Mouse (Mus musculus) liver, adult 2 months (tissue): ENCODE measurements around the gene Vrk1.

Source experiments
- CTCF ChIP-seq: fragments of 200-500 bp; IDR thresholded peaks from 2 replicates; pipeline ENCODE4 v1.5.1; 2011; ENCODE audit warnings: low read depth, low read length, control low read depth
- POLR2A ChIP-seq: fragments of 200-500 bp; IDR thresholded peaks from 2 replicates; pipeline ENCODE4 v1.6.1; 2011; ENCODE audit warnings: low read length, control low read depth; ENCODE audit not compliant: insufficient read depth; ENCODE audit errors: extremely low read depth

DNA sequence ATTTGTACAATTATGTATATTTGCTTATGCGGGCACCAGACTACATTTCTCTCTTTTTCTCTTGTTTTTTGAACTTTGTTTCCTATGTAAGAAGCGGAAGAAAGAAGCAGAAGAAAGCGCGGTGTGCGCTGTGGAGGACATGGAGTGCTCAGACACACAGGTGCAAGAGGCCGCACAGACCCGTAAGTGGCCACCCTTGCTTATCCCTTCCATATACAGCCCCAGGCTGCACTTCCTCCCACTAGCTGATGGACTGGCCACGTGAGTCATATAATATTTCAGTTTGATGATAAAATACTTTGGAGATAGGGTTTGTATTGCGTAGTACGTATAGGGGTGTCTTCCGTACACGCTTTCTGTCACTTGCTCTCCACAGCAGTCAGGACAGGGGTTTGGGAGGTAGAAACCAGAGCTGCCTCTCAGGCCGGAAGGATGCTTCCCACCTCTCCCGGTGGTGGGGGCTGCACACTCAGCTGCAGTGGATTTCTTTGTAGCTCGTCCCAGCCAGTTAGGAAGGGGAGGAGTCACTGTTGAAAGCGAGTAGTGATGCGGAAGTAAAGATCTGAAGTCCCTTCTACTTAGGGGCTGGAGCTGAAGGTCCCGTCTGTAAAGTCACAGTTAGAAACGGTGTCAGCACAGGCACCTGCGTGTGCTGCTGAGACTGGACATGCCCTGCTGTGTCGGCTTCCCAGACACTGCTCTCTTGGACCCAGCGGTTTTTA is 60.6 kb downstream of the Vrk1 start:
- no peak for TF ChIP-seq POLR2A
- no peak for TF ChIP-seq CTCF
